Mouse (Mus musculus): ENCODE data around the gene Decr2.
"Not testable (repeated sequence)": the region's sequence is repeated elsewhere in the genome, so short reads cannot be mapped to it uniquely, and the experiment has no call there.

Decr2 gene

DNA sequence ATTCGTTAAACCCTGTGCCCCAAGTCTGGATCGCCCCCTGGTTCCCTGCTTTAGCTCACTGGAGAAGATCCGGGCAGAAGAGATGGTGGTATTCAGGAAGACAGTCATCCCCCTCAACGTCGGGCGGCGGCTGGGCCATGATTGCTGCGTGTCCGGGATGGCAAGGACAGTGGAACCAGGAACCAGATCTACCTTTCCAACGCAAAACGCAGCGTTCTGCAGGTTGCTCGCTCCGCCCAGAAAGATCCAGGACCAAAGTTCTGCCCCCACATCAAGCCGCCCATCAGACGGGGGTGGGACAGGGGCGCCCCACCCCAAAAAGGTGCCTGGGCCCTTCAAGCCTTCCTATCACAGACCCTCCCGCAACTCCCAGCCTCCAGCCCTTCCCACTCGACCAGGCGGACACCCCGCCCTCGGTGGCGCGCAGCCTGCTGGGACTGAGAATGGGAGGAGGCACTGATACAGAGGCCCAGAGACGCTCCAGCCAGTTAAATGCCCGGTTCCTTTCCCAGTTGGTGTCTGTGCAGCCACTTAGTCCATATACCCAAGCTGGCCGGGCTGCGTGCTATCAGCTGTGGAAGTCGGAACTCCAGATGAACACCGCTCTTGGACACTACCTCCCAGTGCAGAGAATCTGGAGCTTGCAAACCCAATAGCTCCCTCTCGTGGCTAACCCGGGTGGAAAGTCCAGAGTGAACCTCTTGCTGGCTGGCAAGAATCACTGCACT, at the start of gene Decr2:
TSS of gene Decr2 (minus strand) at position 433 of the 728 bp plus-strand sequence.
- in situ Hi-C loops (cut with MboI) = no loop called here

DNA sequence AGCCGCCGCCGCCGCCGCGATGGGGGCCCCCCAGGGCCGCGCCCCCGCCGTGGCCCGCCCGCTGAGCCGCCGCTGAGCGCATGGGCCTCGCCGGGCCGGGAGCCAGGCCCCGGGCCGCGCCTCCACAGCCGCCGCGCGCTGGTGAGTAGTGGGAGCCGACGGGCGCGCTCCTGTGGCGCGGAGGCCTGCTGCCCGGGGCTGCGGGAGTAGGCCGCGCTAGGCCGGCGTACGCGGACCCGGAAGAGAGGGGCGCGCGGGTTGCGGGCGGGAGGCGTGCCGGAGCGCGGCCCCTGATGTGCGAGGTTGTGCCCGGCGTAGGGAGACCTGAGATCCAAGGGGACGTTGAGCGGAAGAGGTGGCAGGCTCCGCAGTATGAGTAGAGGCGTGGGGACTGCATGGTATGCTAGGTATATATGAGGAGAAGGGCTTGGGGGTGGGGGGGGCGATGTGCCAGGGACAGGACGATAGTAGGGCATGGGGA, 48.8 kb upstream of the Decr2 start:
- in situ Hi-C loops (cut with MboI) = no loop called here

DNA sequence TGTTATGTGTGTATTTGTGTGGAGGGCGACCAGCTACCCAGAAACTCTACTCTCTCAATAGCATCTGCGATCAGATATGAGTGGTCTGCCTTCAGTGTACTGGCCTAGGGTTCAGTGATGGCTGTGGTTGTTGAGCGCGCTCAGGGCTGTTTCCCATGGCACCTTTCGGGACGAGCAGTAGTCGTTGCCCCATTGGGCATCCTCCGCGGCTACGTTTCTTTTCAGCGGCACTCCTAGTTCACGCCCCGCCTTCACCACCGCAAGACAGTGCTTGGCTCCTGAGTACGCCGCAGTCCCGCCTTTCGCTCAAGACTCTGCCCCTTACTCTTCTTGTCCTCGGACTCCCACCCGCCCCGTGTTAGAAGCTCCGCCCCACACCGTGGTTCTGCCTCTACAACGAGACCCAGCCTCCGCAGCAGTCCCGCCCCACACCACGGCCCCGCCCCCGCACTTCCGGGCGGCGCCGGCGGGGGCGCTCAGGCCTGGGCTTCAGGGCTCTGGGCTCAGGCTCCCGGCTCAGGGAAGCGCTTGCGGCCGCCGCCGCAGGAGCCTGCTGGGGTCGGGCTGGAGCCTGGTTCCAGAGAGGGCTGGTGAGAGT, 48.2 kb upstream of the Decr2 start, which contains the start of gene Axin1:
TSS of gene Axin1 (plus strand) at position 450 of the 598 bp plus-strand sequence.
- in situ Hi-C loops (cut with MboI) = no loop called here

DNA sequence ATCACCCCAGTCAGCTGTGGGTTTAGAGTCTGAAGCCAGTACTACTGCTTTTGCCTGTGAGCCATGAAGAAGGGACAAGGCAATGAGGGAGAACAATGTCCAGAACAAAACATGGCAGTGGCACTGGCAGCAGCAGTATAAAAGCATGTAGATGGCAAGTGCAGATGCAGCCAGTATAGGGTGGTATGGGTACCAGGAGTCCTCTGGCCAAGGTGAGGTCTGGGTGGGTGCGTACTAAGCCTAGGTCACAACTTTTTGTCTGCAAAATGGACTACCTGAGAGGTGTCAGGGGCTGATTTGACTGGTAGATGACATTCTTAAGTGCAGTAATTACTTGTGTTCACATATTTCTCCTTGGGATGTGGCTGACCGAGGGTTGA, 47.6 kb upstream of the Decr2 start:
- in situ Hi-C loops (cut with MboI) = no loop called here

DNA sequence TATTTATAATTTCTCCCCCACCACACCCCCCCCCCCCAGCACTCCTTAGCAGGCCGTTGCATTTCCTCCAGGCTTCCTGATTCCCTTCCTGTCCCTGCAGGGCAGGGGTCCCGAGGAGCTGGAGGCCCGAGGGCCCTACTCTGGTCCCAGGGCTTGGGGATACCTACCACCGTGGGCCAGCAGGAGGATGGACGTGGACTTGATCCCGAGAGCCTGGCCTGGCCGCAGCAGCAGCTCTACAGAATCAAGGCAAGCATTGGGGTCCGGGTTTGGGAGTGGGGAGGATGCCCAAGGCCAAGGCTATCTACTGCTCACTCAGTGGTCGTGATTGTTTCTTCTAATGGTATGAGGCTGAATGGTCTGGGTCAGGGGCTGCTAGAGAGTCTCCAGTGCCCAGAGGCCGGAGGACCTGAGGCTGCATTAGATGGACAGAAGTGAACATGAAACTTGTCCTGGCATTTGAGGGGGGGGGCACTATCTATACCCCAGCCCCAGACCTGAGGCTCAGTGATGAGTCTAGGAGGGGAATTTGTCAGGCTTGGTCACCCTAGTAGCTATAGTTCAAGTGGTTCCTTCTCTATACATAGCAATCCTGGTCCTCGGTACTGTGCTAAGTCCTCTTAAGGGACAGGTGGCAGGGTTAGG, 47.1 kb upstream of the Decr2 start:
- in situ Hi-C loops (cut with MboI) = no loop called here

DNA sequence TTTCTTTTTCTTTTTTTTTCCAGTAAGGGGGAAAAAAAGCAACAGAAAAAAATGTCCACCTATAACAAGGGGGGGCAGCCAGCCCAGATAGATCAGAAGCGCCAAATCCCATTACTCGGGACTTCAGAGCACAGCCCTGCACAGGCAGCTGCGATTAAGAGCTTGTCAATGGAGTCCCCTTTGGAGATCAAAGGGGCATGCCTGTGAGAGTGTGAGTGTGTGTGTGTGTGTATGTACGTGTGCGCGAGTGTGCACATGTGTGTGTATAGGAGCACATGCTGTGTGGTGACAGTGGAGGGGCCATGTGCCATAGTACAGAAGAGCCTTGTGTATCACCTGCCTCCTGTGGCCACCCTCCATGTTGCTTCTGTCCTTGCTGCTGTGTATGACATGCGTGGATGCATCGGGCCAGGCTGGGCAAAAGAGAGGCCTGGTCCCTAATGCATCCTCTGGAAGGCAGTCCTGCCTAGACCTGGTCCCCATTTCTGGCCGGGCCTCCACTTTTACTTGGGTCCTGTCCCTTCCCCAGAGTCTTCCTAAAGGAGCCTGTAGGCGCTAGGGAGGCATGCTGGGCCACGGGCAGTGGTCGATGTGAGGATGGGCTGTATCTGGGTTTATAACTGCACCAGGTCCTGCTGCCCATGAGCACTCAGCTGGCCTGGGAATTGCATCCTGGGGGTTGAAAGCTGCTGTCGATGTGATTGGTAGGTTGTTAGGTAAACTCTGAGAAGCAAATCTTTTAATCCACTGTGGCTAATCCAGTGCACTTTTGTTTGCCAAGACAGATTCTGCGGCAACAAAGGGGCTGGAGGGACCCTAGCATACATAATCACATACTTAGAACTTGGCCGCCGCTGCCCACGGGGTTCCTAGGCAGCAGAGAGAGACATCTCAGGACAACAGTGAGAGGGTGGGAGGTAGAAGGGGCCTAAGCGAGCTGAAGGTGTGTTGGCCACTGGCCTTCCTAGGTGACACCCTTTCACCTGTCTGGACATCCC, 42.0 kb upstream of the Decr2 start:
- in situ Hi-C loops (cut with MboI) = no loop called here

DNA sequence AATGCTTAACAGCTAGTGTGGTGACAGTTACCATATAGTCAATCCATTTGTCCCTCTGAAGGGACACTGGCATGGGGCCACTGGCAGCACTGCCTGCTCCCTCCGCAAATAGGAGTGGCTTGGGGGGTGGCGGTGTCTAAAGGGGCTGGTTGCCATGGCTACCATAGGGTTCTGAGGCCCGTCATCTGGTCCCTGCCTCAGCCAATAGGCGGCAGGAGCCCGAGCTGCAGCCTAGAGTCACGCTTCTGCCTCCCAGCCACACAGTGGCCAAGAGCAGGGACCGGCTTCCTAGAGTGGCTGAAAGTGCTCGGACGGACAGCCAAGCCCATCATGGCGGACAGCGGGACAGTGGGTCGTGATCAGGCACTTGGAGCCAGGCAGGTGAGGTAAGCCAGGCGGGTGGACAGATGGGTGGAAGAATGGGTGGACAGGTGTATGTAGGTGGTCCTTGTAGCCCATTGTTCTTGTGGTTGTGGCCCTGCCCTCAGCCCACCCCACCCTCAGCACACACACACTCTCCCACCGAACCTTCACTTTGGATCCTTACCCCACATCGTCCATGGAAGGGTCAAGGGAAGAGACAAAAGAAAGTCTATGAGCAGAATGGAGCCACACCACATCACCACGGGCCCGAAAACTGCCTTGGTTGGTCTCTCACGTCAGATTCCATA, 41.1 kb upstream of the Decr2 start:
- in situ Hi-C loops (cut with MboI) = no loop called here

DNA sequence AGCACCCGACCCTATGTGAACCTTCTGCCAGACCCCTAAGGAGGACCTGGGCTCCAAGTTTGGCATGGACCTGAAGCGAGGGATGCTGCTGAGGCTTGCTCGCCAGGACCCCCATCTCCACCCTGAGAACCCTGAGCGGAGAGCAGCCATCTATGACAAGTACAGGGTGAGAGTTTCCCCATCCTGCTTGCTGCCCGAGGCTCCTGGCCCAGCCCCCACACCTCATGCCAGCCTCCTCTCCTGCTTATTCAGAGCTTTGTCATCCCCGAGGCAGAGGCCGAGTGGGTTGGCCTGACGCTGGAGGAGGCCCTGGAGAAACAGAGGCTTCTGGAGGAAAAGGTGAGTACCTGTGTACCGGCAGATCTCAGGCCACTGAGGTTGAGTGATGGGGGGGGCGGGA, 35.1 kb upstream of the Decr2 start:
- in situ Hi-C loops (cut with MboI) = no loop called here

DNA sequence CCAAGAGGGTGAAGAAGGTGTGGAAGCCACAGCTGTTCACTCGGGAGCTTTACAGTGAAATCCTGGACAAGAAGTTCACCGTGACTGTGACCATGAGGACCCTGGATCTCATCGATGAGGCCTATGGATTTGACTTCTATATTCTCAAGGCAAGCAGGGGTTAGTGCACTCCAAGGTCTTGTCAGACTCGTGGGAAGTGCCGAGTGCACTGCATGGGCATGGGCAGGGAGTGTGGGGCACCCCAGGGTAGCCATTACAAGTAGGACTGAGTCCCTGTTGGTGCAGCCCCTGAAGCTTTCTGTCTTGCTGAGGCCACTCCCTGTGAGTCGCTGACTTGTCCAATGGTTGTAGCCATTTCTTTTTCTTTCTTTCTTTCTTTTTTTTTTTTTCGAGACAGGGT, 34.4 kb upstream of the Decr2 start:
- in situ Hi-C loops (cut with MboI) = no loop called here

DNA sequence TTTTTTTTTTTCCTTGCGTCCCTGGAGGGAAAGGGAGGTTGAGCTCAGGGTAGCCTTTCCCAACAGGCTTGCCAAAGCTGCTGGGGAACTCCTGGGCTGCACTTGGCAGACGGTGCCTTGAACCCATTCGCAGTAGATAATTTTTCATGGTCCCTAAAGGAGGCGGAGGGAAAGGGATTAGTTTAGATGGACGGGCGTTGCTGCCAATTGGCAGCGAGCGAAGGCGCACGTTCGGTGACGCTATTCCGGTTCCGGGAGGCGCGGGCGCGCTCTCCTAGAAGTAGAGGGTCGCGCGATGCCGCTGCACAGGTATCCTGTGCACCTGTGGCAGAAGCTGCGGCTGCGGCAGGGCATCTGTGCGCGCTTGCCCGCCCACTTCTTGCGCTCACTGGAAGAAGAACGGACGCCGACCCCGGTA, 33.1 kb upstream of the Decr2 start, which contains the start of gene Mrpl28:
TSS of gene Mrpl28 (plus strand) at position 234 of the 418 bp plus-strand sequence.
- in situ Hi-C loops (cut with MboI) = no loop called here

DNA sequence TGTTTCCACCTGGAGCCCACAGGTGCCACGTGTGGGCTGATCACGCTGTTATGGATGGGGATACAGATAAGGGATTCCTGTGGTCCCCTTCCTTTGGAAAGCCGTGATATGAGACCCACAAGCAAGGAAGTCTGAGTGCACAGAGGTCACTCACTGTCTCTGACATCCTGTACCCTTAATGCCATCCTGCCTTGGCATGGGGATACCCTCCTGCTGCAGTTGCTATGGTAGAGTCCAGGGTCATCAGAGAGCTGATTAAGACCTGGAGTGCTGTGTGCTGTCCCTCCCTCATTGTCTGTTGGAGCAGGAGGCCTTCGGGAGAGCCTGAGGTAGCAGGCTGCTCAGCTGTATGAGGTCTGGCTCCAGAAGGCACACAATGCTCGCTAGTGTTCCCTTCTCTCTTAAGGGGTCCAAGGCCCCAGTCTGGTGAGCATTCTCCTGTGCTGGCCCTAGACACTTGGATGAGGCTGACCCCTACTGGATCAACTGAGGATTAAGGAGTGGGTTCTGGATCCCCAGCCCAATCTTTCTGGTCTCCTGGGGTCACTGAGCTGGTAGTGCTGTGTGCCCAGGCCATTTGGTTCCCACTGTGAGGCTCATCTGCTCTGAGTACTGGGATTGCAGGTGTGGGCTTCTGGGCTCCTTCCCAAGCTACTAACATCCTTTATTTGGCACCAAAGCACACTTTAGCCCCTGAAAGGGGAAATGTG, 32.4 kb upstream of the Decr2 start:
- in situ Hi-C loops (cut with MboI) = no loop called here

DNA sequence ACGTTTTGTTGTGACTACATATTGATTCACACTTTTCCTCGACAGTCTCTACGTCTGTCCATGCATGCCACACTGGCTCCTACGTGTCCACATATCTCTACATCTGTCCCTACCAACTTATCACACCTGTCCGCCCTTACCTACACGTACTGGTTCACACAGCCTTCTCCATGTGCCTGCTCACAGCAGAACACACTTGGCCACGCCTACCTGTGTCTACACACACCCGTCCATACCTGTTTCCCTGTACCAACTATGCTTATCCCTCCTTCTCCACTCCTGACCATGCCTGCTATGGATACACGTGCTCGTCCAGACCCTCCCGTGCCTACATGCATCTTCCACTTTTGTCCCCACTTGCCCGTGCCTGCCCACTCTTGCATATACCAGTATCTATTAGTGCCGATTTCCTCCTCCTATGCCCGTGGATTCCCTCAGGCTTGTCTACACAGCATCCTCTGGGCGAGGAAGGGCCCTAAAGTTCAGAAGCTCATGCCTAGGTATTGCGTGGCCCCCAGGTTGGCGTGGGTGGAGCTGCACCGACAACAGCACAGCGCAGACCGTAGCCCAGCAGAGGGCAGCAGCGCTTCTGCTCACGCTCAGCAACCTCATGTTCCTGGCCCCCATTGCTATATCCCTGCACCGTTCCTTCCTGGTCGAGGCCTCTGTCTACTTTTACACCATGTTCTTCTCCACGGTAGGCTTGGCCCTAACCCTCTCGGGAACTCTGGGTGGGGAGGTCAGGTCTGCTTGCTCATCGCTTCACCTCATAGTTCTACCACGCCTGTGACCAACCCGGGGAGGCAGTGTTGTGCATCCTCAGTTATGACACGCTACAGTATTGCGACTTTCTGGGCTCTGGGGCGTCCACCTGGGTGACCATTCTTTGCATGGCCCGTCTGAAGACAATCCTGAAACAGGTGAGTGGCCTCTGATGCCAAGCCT, 29.9 kb upstream of the Decr2 start:
- in situ Hi-C loops (cut with MboI) = no loop called here

DNA sequence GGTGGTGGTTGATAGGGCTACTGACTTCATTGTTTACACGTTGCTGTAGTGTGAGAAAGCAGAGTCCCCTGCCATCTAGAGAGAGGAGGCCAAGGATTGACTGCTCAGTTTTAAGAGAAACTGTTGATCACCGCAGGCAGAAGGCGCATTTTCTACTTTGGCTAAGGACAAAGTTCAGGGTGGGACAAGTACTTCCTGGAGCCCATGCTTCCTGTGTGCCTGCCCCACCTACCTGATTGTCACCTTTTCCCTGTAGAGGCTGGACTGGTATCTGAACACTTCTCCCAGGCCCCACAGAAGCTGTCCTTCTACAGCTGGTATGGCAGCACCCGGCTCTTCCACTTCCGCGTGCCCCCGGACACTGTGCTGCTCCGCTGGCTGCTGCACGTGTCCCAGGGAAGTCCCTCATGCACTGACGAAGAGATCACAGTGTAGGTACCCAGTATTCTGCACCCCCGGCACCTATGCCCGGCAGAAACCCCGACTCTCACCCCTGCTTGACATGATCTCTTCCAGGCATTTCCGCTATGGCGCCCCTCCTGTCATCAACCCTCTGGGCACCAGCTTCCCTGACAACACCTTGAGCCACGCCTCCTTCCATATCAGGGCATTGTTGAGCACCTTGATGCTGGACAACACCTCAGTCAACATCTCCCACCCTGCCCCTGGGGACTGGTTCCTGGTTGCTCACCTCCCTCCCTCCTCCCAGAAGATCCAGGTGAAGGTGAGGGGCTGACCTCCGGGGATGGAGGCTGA, 26.5 kb upstream of the Decr2 start:
- in situ Hi-C loops (cut with MboI) = no loop called here

DNA sequence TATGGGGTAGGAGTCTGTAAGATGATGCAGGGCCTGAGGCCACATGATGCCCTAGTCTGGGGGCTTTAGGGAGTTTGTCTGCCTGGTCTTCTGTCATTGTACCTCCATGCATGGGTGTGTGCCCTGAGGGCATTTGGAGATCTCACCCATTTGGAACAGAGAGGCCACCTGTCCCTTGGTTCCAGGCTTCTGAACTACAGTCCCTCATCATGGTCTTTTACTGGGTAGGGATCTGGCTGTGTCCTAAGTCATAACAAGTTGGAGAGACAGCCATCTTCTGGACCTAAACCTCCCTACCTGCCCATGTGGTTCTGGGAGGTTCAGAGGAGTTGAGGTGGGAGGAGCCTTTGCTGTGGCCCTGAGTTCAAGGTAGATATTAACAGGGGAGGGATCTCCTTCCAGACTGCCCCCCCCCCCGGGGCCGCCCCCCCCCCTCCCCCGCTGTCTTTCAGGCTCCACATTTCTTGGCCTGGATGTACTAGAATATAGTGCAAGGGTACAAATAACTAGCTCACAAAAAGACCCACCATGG, 25.9 kb upstream of the Decr2 start:
- in situ Hi-C loops (cut with MboI) = no loop called here

DNA sequence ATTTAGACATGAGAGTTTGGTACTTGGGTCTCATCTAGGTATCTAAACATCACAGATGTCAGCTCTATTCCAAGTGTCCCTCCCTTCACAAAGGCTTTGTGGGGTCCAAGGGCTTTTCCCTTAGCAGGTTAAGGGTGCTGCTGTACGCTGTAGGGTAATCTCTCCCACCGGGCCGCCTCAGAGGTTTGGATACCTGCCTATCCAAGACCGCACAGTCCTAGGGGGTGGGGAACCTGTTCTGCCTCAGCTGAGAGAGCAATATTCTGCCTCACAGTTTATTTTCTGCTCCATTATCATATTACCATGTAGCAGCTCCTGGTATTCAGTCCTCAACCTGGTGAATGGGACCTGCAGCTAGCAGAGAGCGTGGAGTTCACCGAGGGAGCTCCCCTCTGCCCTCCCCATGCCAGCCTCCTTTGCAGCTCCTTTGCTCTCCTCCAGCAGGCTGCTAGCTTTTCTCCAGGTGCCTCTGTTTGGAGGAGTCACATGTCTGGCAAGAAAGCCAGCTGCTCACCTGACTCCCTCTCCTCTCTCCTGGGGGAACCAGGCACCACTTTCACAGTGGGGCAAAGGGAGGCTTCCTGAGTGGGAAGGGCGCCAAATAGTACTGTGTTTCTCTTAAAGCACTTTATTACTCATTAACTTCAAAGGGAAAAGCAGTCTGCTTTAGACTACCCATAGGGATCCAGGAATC, 25.2 kb upstream of the Decr2 start:
- in situ Hi-C loops (cut with MboI) = no loop called here

DNA sequence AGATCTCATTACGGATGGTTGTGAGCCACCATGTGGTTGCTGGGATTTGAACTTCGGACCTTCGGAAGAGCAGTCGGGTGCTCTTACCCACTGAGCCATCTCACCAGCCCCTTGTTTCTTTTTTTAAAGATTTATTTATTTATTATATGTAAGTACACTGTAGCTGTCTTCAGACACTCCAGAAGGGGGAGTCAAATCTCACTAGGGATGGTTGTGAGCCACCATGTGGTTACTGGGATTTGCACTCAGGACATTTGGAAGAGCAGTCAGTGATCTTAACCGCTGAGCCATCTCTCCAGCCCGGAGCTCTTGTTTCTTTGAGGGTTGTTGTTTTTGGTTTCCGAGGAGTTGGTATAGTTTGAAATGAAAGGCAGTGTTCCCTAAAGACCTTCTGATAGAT, 24.3 kb upstream of the Decr2 start:
- in situ Hi-C loops (cut with MboI) = not testable (repeated sequence)

DNA sequence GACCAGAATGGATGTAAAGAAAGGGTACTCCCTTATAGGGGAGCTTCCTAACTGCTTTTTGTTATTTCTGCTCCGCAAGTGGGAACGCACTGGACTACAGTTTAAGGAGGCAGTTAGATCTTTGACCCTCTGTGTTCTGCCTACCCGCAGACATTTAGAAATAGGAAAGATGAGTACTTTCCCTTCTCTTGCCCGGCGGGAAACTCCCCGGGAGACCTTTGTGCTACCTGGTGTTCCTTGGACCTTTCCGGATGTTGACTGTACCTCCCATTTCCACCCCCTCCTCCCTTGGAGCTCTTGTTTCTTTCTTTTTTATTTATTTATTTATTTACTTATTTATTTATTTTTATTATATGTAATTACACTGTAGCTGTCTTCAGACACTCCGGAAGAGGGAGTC, 23.9 kb upstream of the Decr2 start:
- in situ Hi-C loops (cut with MboI) = no loop called here
